Comparison of ENCODE assay signal across 11 mouse cellular contexts in the genomic region with DNA sequence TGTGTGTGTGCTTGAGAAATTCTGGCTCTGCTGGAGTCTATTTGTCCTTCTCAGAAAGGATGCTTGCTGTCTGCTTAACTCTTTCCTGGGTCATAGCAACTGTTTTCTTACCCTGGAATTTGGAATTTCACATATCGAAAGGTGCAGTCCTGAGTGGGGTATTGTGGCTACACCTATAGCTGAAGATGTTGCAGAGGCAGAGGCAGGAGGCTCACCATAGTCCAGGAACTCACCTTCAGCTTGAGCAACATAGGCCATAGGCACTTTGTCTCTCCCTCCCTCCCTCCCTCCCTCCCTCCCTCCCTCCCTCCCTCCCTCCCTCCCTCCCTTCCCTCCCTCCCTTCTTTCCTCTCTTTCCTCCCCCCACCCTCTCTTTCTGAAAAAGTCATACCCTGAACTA.
A peak's percentile ranks its signal among the peaks of the same experiment; 100 is the strongest.
DNase-seq lines count a peak whose midpoint lies in the region; ATAC-seq and TF ChIP-seq lines count a peak whose summit lies in the region.
"Had no signal": no experiment of that assay in that cellular context is flagged by ENCODE, and none has a peak within 500 bp of the region (broad histone marks: within the 10 kb centered on the region; RNA-seq: fewer than 3 reads in every experiment).

No protein-coding gene starts in this region.

- no peaks in the 10 kb centered on the region for H3K9me3 ChIP-seq in intestine, embryonic 14.5 days (ENCODE audit: control insufficient read depth, low read length)
- H3K9me3 ChIP-seq in intestine, postnatal 0 days (ENCODE audit: control insufficient read depth): no peaks in the 10 kb centered on the region
- H3K9me3 ChIP-seq in embryonic facial prominence, embryonic 12.5 days: no peaks in the 10 kb centered on the region
- H3K9me3 ChIP-seq in forebrain, postnatal 0 days (ENCODE audit: low read length): no peaks in the 10 kb centered on the region
- no peaks in the 10 kb centered on the region for H3K9me3 ChIP-seq in midbrain, embryonic 14.5 days (ENCODE audit: control insufficient read depth, low read length)
- H3K9me3 ChIP-seq: liver, embryonic 13.5 days had no signal

- no peak for ATAC-seq in intestine, embryonic 14.5 days (replicated peaks; ENCODE audit: low FRiP score, low TSS enrichment, low read depth)
- ATAC-seq in intestine, postnatal 0 days: no peak
- ATAC-seq in embryonic facial prominence, embryonic 12.5 days (ENCODE audit: insufficient number of reproducible peaks, insufficient read depth, low FRiP score, low TSS enrichment): no peak
- ATAC-seq in forebrain, postnatal 0 days: no peak
- ATAC-seq in midbrain, embryonic 14.5 days (ENCODE audit: low FRiP score, low TSS enrichment): peak; percentile 29; the same call in 1 of the 2 replicates
- ATAC-seq: CD4-positive, CD25-positive, alpha-beta regulatory T cell, adult 4 months had no signal

- no peaks in the 10 kb centered on the region for H3K36me3 ChIP-seq in intestine, embryonic 14.5 days (ENCODE audit: control insufficient read depth, insufficient read depth, low read length)
- H3K36me3 ChIP-seq in intestine, postnatal 0 days (ENCODE audit: control insufficient read depth, insufficient read depth): no peaks in the 10 kb centered on the region
- no peaks in the 10 kb centered on the region for H3K36me3 ChIP-seq in embryonic facial prominence, embryonic 12.5 days
- no peaks in the 10 kb centered on the region for H3K36me3 ChIP-seq in forebrain, postnatal 0 days (ENCODE audit: insufficient read depth)
- H3K36me3 ChIP-seq in midbrain, embryonic 14.5 days (ENCODE audit: control insufficient read depth, insufficient read depth, low read length): no peaks in the 10 kb centered on the region
- H3K36me3 ChIP-seq: liver, embryonic 13.5 days had no signal

- peak overlapping the region; percentile 39; the same call in 1 of the 2 replicates for H3K4me2 ChIP-seq in intestine, embryonic 14.5 days (ENCODE audit: low read length)
- H3K4me2 ChIP-seq in intestine, postnatal 0 days (replicated peaks; ENCODE audit: low read depth): no peak overlapping the region
- peak overlapping the region; percentile 49; the same call in 1 of the 2 replicates for H3K4me2 ChIP-seq in embryonic facial prominence, embryonic 12.5 days (replicated peaks)
- peak overlapping the region; percentile 58 for H3K4me2 ChIP-seq in forebrain, postnatal 0 days (ENCODE audit: low read depth)
- peak overlapping the region; percentile 56 for H3K4me2 ChIP-seq in midbrain, embryonic 14.5 days (ENCODE audit: low read length)
- H3K4me2 ChIP-seq: liver, embryonic 13.5 days had no signal

- DNase-seq in intestine, embryonic 14.5 days (ENCODE audit: low spot score): no peak
- DNase-seq in forebrain, postnatal 0 days: no peak
- no peak for DNase-seq in midbrain, embryonic 14.5 days
- no peak for DNase-seq in cerebellum, postnatal 36 days
- no peak for DNase-seq in left cerebral cortex, adult 9 months (ENCODE audit: low spot score in 2 of 2)
- DNase-seq in kidney, postnatal 25 days: no peak
- DNase-seq: gastrocnemius, postnatal 14 days; liver, embryonic 13.5 days had no signal

- 84% methylated on average over 1 of the region's 1 CpGs for WGBS in intestine, embryonic 14.5 days
- WGBS in intestine, postnatal 0 days: 100% methylated on average over 1 of the region's 1 CpGs
- 78% methylated on average over 1 of the region's 1 CpGs for whole genome bisulfite sequencing in embryonic facial prominence, embryonic 12.5 days
- WGBS in forebrain, postnatal 0 days: 48% methylated on average over 1 of the region's 1 CpGs
- WGBS in midbrain, embryonic 14.5 days: 30% methylated on average over 1 of the region's 1 CpGs

- H3K4me1 ChIP-seq in intestine, embryonic 14.5 days (replicated peaks; ENCODE audit: control insufficient read depth, insufficient read depth, low read length): peaks cover 5% of the 10 kb centered on the region; the same call in 1 of the 2 replicates
- peaks cover 4% of the 10 kb centered on the region for H3K4me1 ChIP-seq in intestine, postnatal 0 days (replicated peaks; ENCODE audit: control insufficient read depth, insufficient read depth, low read length)
- no peaks in the 10 kb centered on the region for H3K4me1 ChIP-seq in embryonic facial prominence, embryonic 12.5 days
- H3K4me1 ChIP-seq in forebrain, postnatal 0 days (ENCODE audit: insufficient read depth): no peaks in the 10 kb centered on the region
- peaks cover 12% of the 10 kb centered on the region; the same call in 1 of the 2 replicates for H3K4me1 ChIP-seq in midbrain, embryonic 14.5 days (ENCODE audit: control insufficient read depth, insufficient read depth, low read length)
- H3K4me1 ChIP-seq: liver, embryonic 13.5 days had no signal

- no peaks in the 10 kb centered on the region for H3K27me3 ChIP-seq in intestine, embryonic 14.5 days (replicated peaks; ENCODE audit: control insufficient read depth, insufficient read depth, low read length)
- H3K27me3 ChIP-seq in intestine, postnatal 0 days (replicated peaks; ENCODE audit: control insufficient read depth, insufficient read depth, low read length): no peaks in the 10 kb centered on the region
- peaks cover 2% of the 10 kb centered on the region; the same call in 1 of the 2 replicates for H3K27me3 ChIP-seq in embryonic facial prominence, embryonic 12.5 days
- no peaks in the 10 kb centered on the region for H3K27me3 ChIP-seq in forebrain, postnatal 0 days (ENCODE audit: insufficient read depth, low read length)
- no peaks in the 10 kb centered on the region for H3K27me3 ChIP-seq in midbrain, embryonic 14.5 days (ENCODE audit: control insufficient read depth, insufficient read depth, low read length)
- H3K27me3 ChIP-seq: liver, embryonic 13.5 days had no signal

- H3K9ac ChIP-seq in intestine, embryonic 14.5 days (ENCODE audit: low read length): no peak overlapping the region
- no peak overlapping the region for H3K9ac ChIP-seq in intestine, postnatal 0 days (ENCODE audit: low read depth, low read length)
- H3K9ac ChIP-seq in embryonic facial prominence, embryonic 12.5 days: peak overlapping the region; percentile 20; the same call in 1 of the 2 replicates
- peak overlapping the region; percentile 50 for H3K9ac ChIP-seq in forebrain, postnatal 0 days
- H3K9ac ChIP-seq in midbrain, embryonic 14.5 days (replicated peaks; ENCODE audit: low read length): peak overlapping the region; percentile 44; the same call in 1 of the 2 replicates
- H3K9ac ChIP-seq: liver, embryonic 13.5 days had no signal

- no peak overlapping the region for H3K4me3 ChIP-seq in intestine, embryonic 14.5 days (ENCODE audit: low read depth, low read length)
- H3K4me3 ChIP-seq in intestine, postnatal 0 days (ENCODE audit: low read depth, low read length): no peak overlapping the region
- no peak overlapping the region for H3K4me3 ChIP-seq in embryonic facial prominence, embryonic 12.5 days
- H3K4me3 ChIP-seq in forebrain, postnatal 0 days (ENCODE audit: low read depth, low read length): peak overlapping the region; percentile 33
- H3K4me3 ChIP-seq in midbrain, embryonic 14.5 days (replicated peaks; ENCODE audit: low read depth, low read length): peak overlapping the region; percentile 25
- H3K4me3 ChIP-seq: liver, embryonic 13.5 days had no signal

- no peak overlapping the region for H3K27ac ChIP-seq in intestine, embryonic 14.5 days (ENCODE audit: low read depth)
- H3K27ac ChIP-seq in intestine, postnatal 0 days (ENCODE audit: low read depth, low read length): no peak overlapping the region
- H3K27ac ChIP-seq in embryonic facial prominence, embryonic 12.5 days: no peak overlapping the region
- peak overlapping the region; percentile 80; the same call in 1 of the 2 replicates for H3K27ac ChIP-seq in forebrain, postnatal 0 days (ENCODE audit: low read depth, low read length)
- peak overlapping the region; percentile 83 for H3K27ac ChIP-seq in midbrain, embryonic 14.5 days (replicated peaks; ENCODE audit: low read depth, low read length)
- H3K27ac ChIP-seq: liver, embryonic 13.5 days had no signal

- no peak for TF ChIP-seq CTCF in intestine, postnatal 0 days (IDR thresholded peaks at IDR 0.05; ENCODE audit: low read depth)
- no peak for TF ChIP-seq CTCF in forebrain, postnatal 0 days (IDR thresholded peaks at IDR 0.05; ENCODE audit: low read depth)

Comparison
In these comparisons a context has a peak if more than half of its experiments do, and no peak if none do; other contexts are left out.
1. H3K27ac ChIP-seq: peak in forebrain, postnatal 0 days (single experiment) and midbrain, embryonic 14.5 days (single experiment); none in intestine, embryonic 14.5 days (single experiment), intestine, postnatal 0 days (single experiment) and embryonic facial prominence, embryonic 12.5 days (single experiment).
2. H3K4me3 ChIP-seq: peak in forebrain, postnatal 0 days (single experiment) and midbrain, embryonic 14.5 days (single experiment); none in intestine, embryonic 14.5 days (single experiment), intestine, postnatal 0 days (single experiment) and embryonic facial prominence, embryonic 12.5 days (single experiment).
3. H3K9ac ChIP-seq: peak in embryonic facial prominence, embryonic 12.5 days (single experiment), forebrain, postnatal 0 days (single experiment) and midbrain, embryonic 14.5 days (single experiment); none in intestine, embryonic 14.5 days (single experiment) and intestine, postnatal 0 days (single experiment).